Mouse (Mus musculus): Measurements from ENCODE around the gene Sh2d5. TPM values are rescaled to one million over a fixed set of nuclear protein-coding genes. Genes with fewer than 3 reads are reported as not detected.

The Sh2d5 gene
- 10 to 100 TPM; 71.7 to 83.2 TPM for total RNA-seq (2021)
- long read RNA-seq, experiment 1, transcript Sh2d5-202 (10 exons, 3,512 nt), result major isoform, 28 of 91 reads
- long read RNA-seq, experiment 1, transcript Sh2d5-205 (4 exons, 882 nt), result minor isoform, 5 of 91 reads
- long read RNA-seq, experiment 1, partial matches to known transcripts, result 8 of 91 reads
- long read RNA-seq, experiment 1, other reads (novel, unspliced or antisense), result 50 of 91 reads
- long read RNA-seq, experiment 2, transcript Sh2d5-202 (10 exons, 3,512 nt), result major isoform, 20 of 66 reads
- long read RNA-seq, experiment 2, partial matches to known transcripts, result 4 of 66 reads
- long read RNA-seq, experiment 2, other reads (novel, unspliced or antisense), result 37 of 66 reads

GRCm38 (mm10) chr4:138250088-138250960 is at the start of gene Sh2d5, which contains the start of gene Kif17:
Gene Sh2d5, plus strand, starts transcription at chr4:138250403.
Gene Kif17, plus strand, starts transcription at chr4:138250435.
- DNase-seq (ENCODE audit: low spot score in 2 of 2), result peak; percentile 91 to 95

- DNase-seq (ENCODE audit: low spot score in 2 of 2), result no peak
Measured at GRCm38 (mm10) chr4:138200769-138201168, 49.4 kb upstream of the Sh2d5 start.

GRCm38 (mm10) chr4:138201696-138202095 is 48.5 kb upstream of the Sh2d5 start:
- no peak for DNase-seq (ENCODE audit: low spot score in 2 of 2)

DNA sequence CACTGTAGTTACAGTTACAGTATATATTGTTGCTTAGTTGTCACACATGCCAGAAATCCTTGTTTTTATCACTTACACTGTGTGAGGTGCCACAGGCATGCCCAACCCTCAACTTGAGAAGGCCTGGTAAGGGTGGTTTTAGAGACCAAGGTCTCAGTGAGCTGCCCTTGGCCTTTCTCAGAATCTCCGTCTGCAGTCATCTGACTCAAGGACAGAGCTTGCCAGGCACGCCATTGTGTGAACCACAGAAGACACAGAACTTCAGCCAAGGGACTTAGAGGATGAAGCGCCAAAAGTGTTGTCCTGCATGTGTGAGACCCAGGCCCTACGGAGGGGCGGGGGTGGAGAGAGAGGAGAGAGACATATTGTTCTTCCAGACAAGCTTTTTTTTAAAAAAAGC is 40.1 kb upstream of the Sh2d5 start:
- no peak for DNase-seq (ENCODE audit: low spot score in 2 of 2)

- DNase-seq (ENCODE audit: low spot score in 2 of 2), result no peak
Measured at GRCm38 (mm10) chr4:138213861-138214260, 36.3 kb upstream of the Sh2d5 start.

DNA sequence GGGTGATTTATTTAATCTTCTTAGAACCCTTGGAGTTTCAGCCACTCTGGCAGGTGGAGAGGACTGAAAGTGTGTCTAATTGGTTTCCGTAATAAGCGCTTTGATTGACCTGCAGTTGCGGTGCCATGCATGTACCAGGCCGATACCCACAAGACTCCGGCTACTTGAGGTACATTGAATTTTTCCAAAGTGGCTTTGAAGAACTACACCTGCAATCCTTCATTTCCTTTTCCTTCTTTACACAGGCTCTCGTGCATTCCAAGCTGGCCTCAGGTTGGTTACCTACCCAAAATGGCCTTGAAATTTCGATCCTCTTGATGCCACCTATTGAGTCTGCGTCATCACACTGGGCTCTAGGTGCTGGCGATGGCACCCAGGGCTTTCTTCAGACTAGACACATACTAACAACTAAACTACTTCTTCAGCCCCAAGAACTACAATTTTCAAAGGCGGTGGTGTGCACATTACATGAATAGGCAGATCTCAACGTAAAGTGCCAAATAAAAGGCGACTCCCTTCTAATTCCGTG is 34.5 kb upstream of the Sh2d5 start:
- no peak for DNase-seq (ENCODE audit: low spot score in 2 of 2)

DNA sequence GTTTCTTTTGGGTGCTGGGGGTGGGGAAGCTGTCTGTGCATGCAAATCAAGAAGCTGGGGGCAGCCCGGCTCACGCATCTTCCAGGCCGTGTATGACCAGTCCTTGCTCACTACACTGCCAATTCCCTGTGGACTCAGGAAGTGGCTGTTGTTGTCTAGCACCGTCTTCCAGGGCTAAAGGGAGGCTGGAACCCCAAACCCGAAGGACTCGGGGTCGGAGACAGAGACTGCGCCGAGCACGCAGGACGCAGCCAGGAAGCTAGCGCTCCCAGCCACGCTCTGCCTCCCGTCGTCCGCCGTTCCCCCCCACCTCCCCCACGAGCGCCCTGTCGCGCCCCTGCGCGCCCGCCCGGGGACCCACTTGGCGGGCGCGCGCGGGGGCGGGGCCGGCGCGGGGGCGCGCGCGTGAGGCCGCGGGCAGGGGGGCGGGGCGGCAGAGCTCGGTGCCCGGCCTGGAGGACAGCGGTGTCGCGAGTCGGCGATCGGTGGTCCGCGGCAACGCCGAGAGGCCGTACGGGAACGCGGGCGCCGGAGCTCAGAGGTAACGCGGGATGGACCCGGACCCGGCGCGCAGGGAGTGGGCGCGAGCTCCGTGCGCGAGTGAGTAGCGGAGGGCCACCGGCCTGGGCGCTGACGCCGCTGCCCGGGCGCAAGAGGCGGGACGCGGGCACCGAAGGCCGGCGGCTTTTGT is 33.9 kb upstream of the Sh2d5 start, which contains the start of gene Hp1bp3:
Hp1bp3 (plus strand) TSS at position 97 of the 691 bp plus-strand sequence.
- DNase-seq (ENCODE audit: low spot score in 2 of 2), result peak; percentile 59 to 81

- DNase-seq (ENCODE audit: low spot score in 2 of 2), result peak; percentile 95 to 97
Measured at GRCm38 (mm10) chr4:138216891-138217392, 33.3 kb upstream of the Sh2d5 start.

DNA sequence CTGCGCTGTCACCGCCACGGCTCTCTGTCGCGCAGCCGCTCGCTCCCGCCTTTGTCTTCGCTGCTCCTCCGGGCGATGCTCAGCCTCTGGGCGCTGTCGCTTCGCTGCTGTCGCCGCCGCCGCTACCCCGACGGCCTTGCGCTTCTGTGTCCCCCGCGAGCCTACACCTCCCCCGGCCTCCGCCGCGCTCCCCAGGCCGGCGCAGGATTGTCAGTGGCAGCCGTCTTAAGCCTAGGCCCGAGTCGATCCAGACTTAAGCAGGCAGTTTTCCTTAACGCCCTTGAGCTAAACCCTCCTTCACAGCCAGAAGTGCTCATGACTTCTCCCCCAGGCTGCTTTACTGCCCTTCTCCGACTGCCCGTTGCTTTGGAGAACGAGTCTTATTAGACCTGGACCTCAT is 32.8 kb upstream of the Sh2d5 start:
- peak in 1 of 2 experiments; percentile 43 for DNase-seq (ENCODE audit: low spot score in 2 of 2)

GRCm38 (mm10) chr4:138217951-138218685 is 32.1 kb upstream of the Sh2d5 start:
- DNase-seq (ENCODE audit: low spot score in 2 of 2), result no peak

GRCm38 (mm10) chr4:138219331-138219730 is 30.9 kb upstream of the Sh2d5 start:
- no peak for DNase-seq (ENCODE audit: low spot score in 2 of 2)

- DNase-seq (ENCODE audit: low spot score in 2 of 2), result no peak
Measured at GRCm38 (mm10) chr4:138220761-138221160, 29.4 kb upstream of the Sh2d5 start.

DNA sequence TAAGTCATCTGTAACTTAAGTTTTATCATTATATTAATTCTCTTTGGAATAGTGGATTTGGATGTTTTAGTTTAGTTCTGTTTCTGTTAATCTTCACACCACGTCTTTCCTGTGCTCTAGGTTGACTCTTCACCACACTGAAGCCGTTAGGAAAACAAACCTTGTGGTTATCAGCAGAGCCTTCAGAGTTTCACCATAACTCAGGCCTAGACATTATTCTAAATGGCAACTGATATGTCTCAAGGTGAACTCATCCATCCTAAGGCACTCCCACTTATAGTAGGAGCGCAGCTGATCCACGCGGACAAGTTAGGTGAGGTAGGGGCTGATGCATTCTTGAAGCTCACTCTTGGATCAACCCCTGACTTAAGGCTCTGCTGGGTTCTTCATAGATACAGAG is 28.8 kb upstream of the Sh2d5 start:
- DNase-seq (ENCODE audit: low spot score in 2 of 2), result no peak

DNA sequence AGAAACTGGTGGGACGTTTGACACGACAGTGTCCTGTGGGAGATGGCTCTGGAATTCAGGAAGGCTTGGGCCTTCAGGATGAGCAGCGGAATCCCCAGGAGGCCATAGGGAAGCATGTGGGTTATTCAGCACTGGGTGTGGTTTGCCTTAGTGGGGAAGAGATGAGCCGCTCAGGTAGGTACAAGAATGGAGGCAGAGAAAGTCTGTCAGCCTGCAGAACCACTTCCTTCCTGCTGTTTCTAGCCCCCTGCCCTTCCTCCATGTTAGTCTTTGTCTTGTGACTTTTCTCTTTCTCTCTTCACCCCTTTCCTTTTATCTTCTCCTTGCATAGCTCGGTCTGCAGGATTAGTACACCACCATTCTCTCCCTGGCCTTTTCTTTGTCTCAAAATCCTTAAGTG is 27.8 kb upstream of the Sh2d5 start:
- DNase-seq (ENCODE audit: low spot score in 2 of 2), result no peak

DNA sequence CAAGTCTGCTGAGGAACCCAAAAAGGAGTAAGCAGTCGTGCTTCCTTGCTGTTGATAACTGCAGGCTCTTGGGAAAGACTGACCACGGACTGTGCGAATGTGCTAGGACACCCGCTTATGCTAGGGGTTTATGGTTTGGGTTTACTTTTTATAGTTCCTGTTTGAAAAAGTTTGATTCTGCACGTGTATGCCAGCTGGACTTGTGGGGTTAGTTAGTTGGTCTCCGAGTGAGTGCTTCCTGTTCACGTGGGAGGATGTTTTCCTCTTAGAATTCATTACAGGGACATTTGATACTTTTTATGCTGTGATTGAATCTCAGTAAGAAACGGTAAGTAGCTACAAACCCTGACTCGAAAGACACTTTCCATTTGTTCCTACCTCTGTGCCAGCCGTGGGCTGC is 26.6 kb upstream of the Sh2d5 start:
- no peak for DNase-seq (ENCODE audit: low spot score in 2 of 2)

- DNase-seq (ENCODE audit: low spot score in 2 of 2), result peak; percentile 82 to 83
Measured at GRCm38 (mm10) chr4:138246756-138247665, 3.2 kb upstream of the Sh2d5 start.

DNA sequence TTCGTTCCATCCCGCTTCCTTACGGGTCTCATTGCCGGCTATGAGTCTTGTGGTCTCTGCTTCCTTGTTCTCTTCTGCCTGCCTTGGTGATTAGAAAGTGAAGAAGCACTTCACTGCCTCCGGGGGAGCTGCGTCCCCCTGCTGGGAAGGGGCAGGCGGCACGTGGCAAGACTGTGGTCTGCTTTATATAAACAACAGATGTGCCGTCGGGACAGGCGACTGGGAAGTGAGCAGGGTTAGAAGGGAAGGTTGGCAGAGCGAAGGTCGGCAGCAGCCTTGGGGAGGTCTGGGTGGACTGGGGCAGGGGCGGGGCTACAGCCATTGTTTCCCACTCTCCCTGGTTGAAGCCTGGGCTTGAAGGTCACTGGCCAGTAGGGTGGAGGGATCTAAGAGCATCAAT is 1.6 kb downstream of the Sh2d5 start:
- DNase-seq (ENCODE audit: low spot score in 2 of 2), result peak; percentile 37 to 39

- DNase-seq (ENCODE audit: low spot score in 2 of 2), result no peak
Measured at GRCm38 (mm10) chr4:138252231-138252630, 2.0 kb downstream of the Sh2d5 start.

- no peak for DNase-seq (ENCODE audit: low spot score in 2 of 2)
Measured at GRCm38 (mm10) chr4:138257116-138257687, 7.0 kb downstream of the Sh2d5 start.

Measured in left cerebral cortex, adult 18-20 months (tissue).